Mouse (Mus musculus): ENCODE data around the gene Olfr485.
"Not testable (repeated sequence)": the region's sequence is repeated elsewhere in the genome, so short reads cannot be mapped to it uniquely, and the experiment has no call there.

The Olfr485 gene

DNA sequence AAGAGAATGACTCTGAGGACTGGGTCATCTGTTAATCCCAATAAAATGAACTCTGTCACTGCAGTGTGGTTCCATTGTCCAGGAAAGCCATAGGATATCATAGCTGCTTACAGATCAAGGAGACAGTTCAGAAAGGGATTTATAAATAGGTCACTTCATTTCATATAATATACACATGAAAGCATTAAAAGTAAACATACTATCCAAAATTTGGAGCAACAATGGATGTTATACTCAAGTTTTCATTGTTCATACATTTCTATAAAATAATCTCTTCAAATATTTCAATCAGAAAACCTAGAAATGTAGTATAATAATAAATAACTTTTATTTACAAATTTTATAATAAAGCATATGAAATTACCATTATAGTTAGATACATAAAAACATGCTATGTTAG is at the start of gene Olfr485:
Gene Olfr485, minus strand, starts transcription at position 101 of the 400 bp plus-strand sequence.
- no peak for DNase-seq (ENCODE audit: low read depth, low spot score)

DNA sequence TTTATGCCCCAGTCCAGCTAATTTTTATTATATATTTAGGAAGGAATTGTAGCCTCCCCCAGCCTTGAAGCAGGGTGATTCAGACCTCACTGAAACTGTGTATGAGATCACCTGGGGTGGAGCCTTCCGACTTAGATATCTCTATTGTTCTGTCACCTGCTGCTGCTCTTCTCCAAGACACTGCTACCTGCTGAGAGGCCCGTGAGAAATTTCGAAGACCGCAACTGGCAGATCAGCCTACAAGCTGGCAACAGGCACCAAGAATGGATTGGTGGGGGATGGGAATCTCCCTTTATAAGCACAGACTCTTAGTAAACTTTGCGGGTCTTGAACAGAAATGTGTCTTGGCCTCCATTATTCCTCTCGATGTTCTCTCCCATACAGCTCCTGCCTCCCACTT is 37.3 kb upstream of the Olfr485 start:
- no peak for DNase-seq (ENCODE audit: low read depth, low spot score)

DNA sequence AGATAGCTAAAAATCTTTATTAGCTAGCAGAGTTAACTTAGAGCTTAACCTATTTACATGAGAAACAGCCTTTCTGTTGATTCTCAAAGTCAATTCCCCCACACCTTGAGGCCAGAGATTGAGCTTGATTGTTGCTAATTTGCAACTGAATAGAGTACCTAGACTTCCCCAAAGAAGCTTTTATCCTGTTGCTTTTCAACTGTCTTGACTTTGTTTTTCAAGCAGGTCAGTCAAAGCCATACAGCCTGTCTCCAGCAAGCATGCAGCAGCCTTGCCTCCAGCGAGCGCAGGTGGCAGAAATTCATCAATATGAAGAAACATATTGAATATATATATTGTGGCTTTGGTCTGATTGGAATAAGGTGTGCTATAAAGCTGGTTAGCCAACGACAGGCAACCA is 36.7 kb upstream of the Olfr485 start:
- DNase-seq (ENCODE audit: low read depth, low spot score): not testable (repeated sequence)

DNA sequence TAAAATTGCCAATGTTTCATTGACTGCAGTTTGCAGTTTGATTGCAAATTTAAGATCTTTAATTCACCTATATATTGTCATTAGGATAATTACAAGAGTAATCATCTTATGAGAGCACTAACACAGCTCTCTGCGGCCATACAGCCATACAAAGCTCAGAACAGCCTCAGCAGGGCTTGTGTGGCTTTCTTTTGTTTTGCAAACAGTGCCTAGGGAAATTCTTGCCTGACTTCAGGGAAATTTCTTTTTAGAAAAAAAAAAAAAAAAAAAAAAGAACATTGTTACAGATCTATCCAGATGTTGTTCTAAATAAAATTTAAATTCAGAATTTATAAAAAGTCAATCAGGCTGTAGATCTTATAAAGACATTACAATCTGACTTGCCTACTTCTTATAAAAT is 33.0 kb upstream of the Olfr485 start:
- not testable (repeated sequence) for DNase-seq (ENCODE audit: low read depth, low spot score)

DNA sequence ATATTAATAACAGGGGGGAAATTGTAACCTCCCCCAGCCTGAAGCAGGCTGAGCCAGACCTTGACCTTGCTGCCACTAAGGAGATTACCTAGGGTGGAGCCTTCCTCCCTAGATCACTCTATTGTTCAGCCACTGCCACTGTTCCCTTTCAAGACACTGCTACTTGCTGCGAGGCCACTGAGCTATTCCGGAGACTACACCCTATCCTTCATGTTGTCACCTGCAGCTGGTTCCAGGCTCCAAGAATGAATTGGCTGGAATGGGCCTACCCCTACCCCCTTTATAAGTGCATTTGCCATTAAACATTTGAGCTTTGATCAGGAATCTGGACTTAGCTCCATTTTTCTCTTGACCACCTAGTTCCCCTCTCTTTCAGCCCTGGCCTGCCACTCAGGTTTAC is 31.5 kb upstream of the Olfr485 start:
- not testable (repeated sequence) for DNase-seq (ENCODE audit: low read depth, low spot score)

DNA sequence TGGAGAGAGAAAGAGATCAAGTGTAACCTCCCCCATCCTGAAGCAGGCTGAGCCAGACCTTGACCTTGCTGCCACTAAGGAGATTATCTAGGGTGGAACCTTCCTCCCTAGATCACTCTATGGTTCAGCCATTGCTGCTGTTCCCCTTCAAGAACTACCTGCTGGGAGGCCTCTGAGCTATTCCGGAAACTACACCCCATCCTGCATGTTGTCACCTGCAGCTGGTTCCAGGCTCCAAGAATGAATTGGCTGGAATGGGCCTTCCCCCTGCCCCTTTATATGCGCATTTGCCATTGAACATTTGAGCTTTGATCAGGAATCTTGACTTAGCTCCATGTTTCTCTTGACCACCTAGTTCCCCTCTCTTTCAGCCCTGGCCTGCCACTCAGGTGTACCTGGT is 25.6 kb upstream of the Olfr485 start:
- DNase-seq (ENCODE audit: low read depth, low spot score): not testable (repeated sequence)

DNA sequence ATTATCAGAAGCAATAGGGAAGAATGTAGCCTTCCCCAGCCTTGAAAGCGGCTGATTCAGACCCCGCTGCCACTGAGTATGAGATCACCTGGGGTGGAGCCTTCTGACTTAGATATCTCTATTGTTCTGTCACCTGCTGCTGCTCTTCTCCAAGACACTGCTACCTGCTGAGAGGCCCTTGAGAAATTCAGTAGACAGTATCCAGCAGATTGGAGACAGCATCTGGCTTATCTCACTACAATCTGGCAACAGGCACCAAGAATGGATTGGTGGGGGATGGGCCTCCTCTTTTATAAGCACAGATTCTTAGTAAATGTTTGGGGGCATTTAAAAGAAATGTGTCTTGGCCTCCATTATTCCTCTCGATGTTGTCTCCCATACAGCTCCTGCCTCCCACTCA is 24.7 kb upstream of the Olfr485 start:
- DNase-seq (ENCODE audit: low read depth, low spot score): not testable (repeated sequence)

DNA sequence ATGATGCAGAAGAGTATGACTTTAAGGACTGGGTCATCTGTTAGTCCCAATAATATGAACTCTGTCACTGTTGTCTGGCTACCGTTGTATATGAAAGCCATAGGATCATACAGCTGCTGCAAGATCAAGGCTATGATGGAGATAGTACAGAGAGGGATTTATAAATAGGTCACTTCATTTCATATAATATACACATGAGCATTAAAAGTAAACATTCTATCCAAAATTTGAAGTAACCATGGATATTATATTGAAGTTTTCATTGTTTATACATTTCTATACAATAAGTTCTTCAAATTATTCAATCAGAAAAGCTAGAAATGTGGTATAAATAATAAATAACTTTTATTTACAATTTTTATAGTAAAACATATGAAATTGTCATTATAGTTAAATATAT is 13.0 kb upstream of the Olfr485 start, which contains the start of gene Olfr486:
Gene Olfr486, minus strand, starts transcription at position 101 of the 400 bp plus-strand sequence.
- DNase-seq (ENCODE audit: low read depth, low spot score): not testable (repeated sequence)

DNA sequence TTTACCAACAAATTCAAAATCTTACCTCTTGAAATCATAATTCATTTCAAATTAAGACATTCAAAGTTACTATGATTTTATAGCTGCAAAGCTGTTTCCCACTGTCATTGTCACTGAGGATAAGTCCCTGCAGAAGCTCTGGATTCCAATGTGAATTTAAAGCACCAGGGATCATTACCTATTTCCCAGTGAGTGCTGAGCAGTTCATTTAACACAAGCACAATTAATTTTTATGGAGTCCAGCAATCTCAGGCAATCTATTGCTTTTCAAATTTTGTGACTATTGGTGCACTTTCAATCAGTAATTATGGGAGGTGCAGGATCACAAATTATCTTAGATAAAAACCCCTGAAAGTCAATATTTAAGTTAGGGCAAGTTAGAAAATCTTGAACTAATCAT is 32.3 kb downstream of the Olfr485 start, which contains the start of gene Olfr484:
Gene Olfr484, minus strand, starts transcription at position 101 of the 400 bp plus-strand sequence.
- DNase-seq (ENCODE audit: low read depth, low spot score): no peak

DNA sequence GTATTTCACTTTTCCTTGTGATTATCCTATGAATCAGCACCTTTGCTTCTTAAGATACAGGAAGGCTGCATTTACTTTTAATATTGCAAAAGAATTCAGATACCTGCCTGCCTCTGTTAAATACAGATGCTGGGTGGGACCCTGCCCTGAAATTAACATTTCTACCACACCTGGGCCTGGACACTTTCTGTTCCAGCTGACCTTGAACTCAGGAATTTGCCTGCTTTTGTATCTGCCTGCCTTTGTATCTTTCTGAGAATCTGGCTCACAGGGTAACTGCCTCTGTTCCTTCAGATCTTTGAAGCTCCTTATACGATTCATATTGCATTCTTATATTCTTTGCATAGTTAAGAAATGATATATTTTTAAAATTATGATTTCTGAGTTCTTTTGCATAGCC is 38.3 kb downstream of the Olfr485 start:
- no peak for DNase-seq (ENCODE audit: low read depth, low spot score)

DNA sequence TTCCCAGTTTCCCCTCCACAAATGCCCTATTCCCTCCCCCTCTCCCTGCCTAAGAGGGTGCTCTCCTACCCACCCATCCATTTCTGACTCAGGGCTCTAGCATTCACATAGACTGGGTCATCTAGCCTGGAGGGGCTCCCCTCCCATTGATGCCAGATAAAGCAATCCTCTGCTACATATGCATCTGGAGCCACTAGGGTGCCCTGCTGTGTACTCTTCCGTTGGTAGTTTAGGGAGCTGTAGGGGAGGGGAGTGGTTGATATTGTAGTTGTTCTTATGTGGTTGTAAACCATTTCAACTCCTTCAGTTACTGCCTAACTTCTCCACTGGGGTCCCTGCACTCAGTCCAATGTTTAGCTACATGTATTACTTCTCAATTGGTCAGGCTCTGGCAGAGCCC is 39.0 kb downstream of the Olfr485 start:
- DNase-seq (ENCODE audit: low read depth, low spot score): no peak
